Comparison of ENCODE assay signal across 15 mouse cellular contexts in genomic region chr13:19283161-19283560, GRCm38 (mm10).
DNase-seq lines count a peak whose midpoint lies in the region; ATAC-seq and TF ChIP-seq lines count a peak whose summit lies in the region.
"Had no signal": no experiment of that assay in that cellular context is flagged by ENCODE, and none has a peak within 500 bp of the region (broad histone marks: within the 10 kb centered on the region; RNA-seq: fewer than 3 reads in every experiment).

No protein-coding gene starts in this region.

- H3K4me3 ChIP-seq in forebrain, postnatal 0 days (ENCODE audit: low read depth, low read length), result no peak overlapping the region
- H3K4me3 ChIP-seq in forebrain, embryonic 11.5 days (ENCODE audit: low read depth, low read length), result no peak overlapping the region
- no peak overlapping the region for H3K4me3 ChIP-seq in lung, postnatal 0 days (ENCODE audit: low read depth, low read length)
- H3K4me3 ChIP-seq in cortical plate, adult 2 months (ENCODE audit: insufficient read depth, low read length), result no peak overlapping the region
- H3K4me3 ChIP-seq: hindbrain, embryonic 15.5 days; limb, embryonic 13.5 days; lung, embryonic 15.5 days; midbrain, embryonic 12.5 days; neural tube, embryonic 12.5 days had no signal

- no peak for ATAC-seq in forebrain, postnatal 0 days
- no peak for ATAC-seq in forebrain, embryonic 11.5 days (replicated peaks; ENCODE audit: low FRiP score)
- ATAC-seq in lung, postnatal 0 days, result no peak
- ATAC-seq: activated CD4-positive, CD25-positive, alpha-beta regulatory T cell, adult 4 months had no signal

- intact Hi-C loops in left cerebral cortex, postnatal 10 days (cut with DNase I), result no loop called here

- TF ChIP-seq CTCF in forebrain, postnatal 0 days (IDR thresholded peaks at IDR 0.05; ENCODE audit: low read depth), result peak; percentile 20; the same call in 1 of the 2 replicates
- 0 out of 2 replicates have a peak, but pooled peaks have one; percentile 15 for TF ChIP-seq CTCF in lung, postnatal 0 days (IDR thresholded peaks at IDR 0.05)
- 0 out of 2 replicates have a peak, but pooled peaks have one; percentile 13 for TF ChIP-seq CTCF in cortical plate, adult 2 months (IDR thresholded peaks at IDR 0.05; ENCODE audit: extremely low read depth, insufficient read depth, low read length)

- no peak for TF ChIP-seq EP300 in lung, postnatal 0 days (IDR thresholded peaks at IDR 0.05)

- no peak overlapping the region for H3K9ac ChIP-seq in forebrain, postnatal 0 days
- no peak overlapping the region for H3K9ac ChIP-seq in forebrain, embryonic 11.5 days (ENCODE audit: low read length)
- no peak overlapping the region for H3K9ac ChIP-seq in lung, postnatal 0 days (replicated peaks; ENCODE audit: low read depth)
- H3K9ac ChIP-seq: hindbrain, embryonic 15.5 days; limb, embryonic 13.5 days; lung, embryonic 15.5 days; midbrain, embryonic 12.5 days; neural tube, embryonic 12.5 days had no signal

- no peaks in the 10 kb centered on the region for H3K27me3 ChIP-seq in forebrain, postnatal 0 days (ENCODE audit: insufficient read depth, low read length)
- H3K27me3 ChIP-seq in forebrain, embryonic 11.5 days (ENCODE audit: control insufficient read depth, insufficient read depth, low read length), result no peaks in the 10 kb centered on the region
- H3K27me3 ChIP-seq in lung, postnatal 0 days (replicated peaks; ENCODE audit: insufficient read depth, low read length), result no peaks in the 10 kb centered on the region
- H3K27me3 ChIP-seq: hindbrain, embryonic 15.5 days; limb, embryonic 13.5 days; lung, embryonic 15.5 days; midbrain, embryonic 12.5 days; neural tube, embryonic 12.5 days had no signal

- H3K36me3 ChIP-seq in forebrain, postnatal 0 days (ENCODE audit: insufficient read depth), result no peaks in the 10 kb centered on the region
- no peaks in the 10 kb centered on the region for H3K36me3 ChIP-seq in forebrain, embryonic 11.5 days (ENCODE audit: control insufficient read depth, insufficient read depth, low read length)
- H3K36me3 ChIP-seq in lung, postnatal 0 days (ENCODE audit: insufficient read depth, low read length), result no peaks in the 10 kb centered on the region
- H3K36me3 ChIP-seq: hindbrain, embryonic 15.5 days; limb, embryonic 13.5 days; lung, embryonic 15.5 days; midbrain, embryonic 12.5 days; neural tube, embryonic 12.5 days had no signal

- TF ChIP-seq POLR2A in cortical plate, adult 2 months (IDR thresholded peaks at IDR 0.05; ENCODE audit: extremely low read depth, insufficient read depth, low read length), result no peak

- no peaks in the 10 kb centered on the region for H3K9me3 ChIP-seq in forebrain, postnatal 0 days (ENCODE audit: low read length)
- H3K9me3 ChIP-seq in forebrain, embryonic 11.5 days (ENCODE audit: control insufficient read depth, low read length), result no peaks in the 10 kb centered on the region
- H3K9me3 ChIP-seq in lung, postnatal 0 days (ENCODE audit: low read length), result no peaks in the 10 kb centered on the region
- H3K9me3 ChIP-seq: hindbrain, embryonic 15.5 days; limb, embryonic 13.5 days; lung, embryonic 15.5 days; midbrain, embryonic 12.5 days; neural tube, embryonic 12.5 days had no signal

- no peak for DNase-seq in forebrain, postnatal 0 days
- no peak for DNase-seq in forebrain, embryonic 11.5 days (ENCODE audit: low spot score)
- DNase-seq in lung, postnatal 0 days (ENCODE audit: low spot score), result no peak
- DNase-seq in lung, postnatal 25 days (ENCODE audit: low spot score), result no peak
- DNase-seq in thymus, postnatal 14 days, result peak; percentile 37
- DNase-seq in left cerebral cortex, postnatal 10 days (ENCODE audit: extremely low spot score in 1 of 2, low spot score in 2 of 2), result no peak
- no peak for DNase-seq in kidney, postnatal 25 days
- DNase-seq: cerebellum, adult 11-12 months had no signal

- H3K27ac ChIP-seq in forebrain, postnatal 0 days (ENCODE audit: low read depth, low read length), result no peak overlapping the region
- no peak overlapping the region for H3K27ac ChIP-seq in forebrain, embryonic 11.5 days (ENCODE audit: low read depth, low read length)
- no peak overlapping the region for H3K27ac ChIP-seq in lung, postnatal 0 days (ENCODE audit: low read length)
- H3K27ac ChIP-seq in cortical plate, adult 2 months (ENCODE audit: insufficient read depth, low read length), result no peak overlapping the region
- H3K27ac ChIP-seq: hindbrain, embryonic 15.5 days; limb, embryonic 13.5 days; lung, embryonic 15.5 days; midbrain, embryonic 12.5 days; neural tube, embryonic 12.5 days had no signal

- H3K4me2 ChIP-seq in forebrain, postnatal 0 days (ENCODE audit: low read depth), result no peak overlapping the region
- H3K4me2 ChIP-seq in forebrain, embryonic 11.5 days (ENCODE audit: low read depth, low read length, severe bottlenecking), result no peak overlapping the region
- no peak overlapping the region for H3K4me2 ChIP-seq in lung, postnatal 0 days (replicated peaks; ENCODE audit: low read depth, low read length)
- H3K4me2 ChIP-seq: hindbrain, embryonic 15.5 days; limb, embryonic 13.5 days; lung, embryonic 15.5 days; midbrain, embryonic 12.5 days; neural tube, embryonic 12.5 days had no signal

- H3K4me1 ChIP-seq in forebrain, postnatal 0 days (ENCODE audit: insufficient read depth), result no peaks in the 10 kb centered on the region
- H3K4me1 ChIP-seq in forebrain, embryonic 11.5 days (replicated peaks; ENCODE audit: control insufficient read depth, insufficient read depth, low read length), result no peaks in the 10 kb centered on the region
- H3K4me1 ChIP-seq in lung, postnatal 0 days (ENCODE audit: insufficient read depth, low read depth, low read length), result no peaks in the 10 kb centered on the region
- H3K4me1 ChIP-seq in cortical plate, adult 2 months (ENCODE audit: control insufficient read depth, insufficient read depth, low read length), result no peaks in the 10 kb centered on the region
- H3K4me1 ChIP-seq: hindbrain, embryonic 15.5 days; limb, embryonic 13.5 days; lung, embryonic 15.5 days; midbrain, embryonic 12.5 days; neural tube, embryonic 12.5 days had no signal

- WGBS in forebrain, postnatal 0 days, result 84% methylated on average over 1 of the region's 1 CpGs
- 78% methylated on average over 1 of the region's 1 CpGs for WGBS in forebrain, embryonic 11.5 days
- WGBS in lung, postnatal 0 days, result 72% methylated on average over 1 of the region's 1 CpGs
